Mouse (Mus musculus): ENCODE data around the gene Mb21d2. TPM values are rescaled to one million over a fixed set of nuclear protein-coding genes. Genes with fewer than 3 reads are reported as not detected.

Mb21d2 gene
- total and polyA plus RNA-seq, 3 experiments = not detected

GRCm38 (mm10) chr16:28859009-28859288, 70.5 kb downstream of the Mb21d2 start:
- DNase-seq (ENCODE audit: low read depth, low spot score) = no peak
- H3K27me3 ChIP-seq (ENCODE audit: control insufficient read depth in 1 of 2, insufficient read depth in 2 of 2, low read length in 2 of 2) = no peaks in the 10 kb centered on the region
- no peaks in the 10 kb centered on the region for H3K36me3 ChIP-seq (ENCODE audit: control insufficient read depth in 1 of 2, insufficient read depth in 2 of 2, low read length in 2 of 2)
- no peaks in the 10 kb centered on the region for H3K9me3 ChIP-seq (replicated peaks; ENCODE audit: insufficient read depth, low read length)
- no peak for TF ChIP-seq HCFC1 (IDR thresholded peaks at IDR 0.05; ENCODE audit: low read depth, low read length)
- H3K79me2 ChIP-seq (ENCODE audit: control insufficient read depth, insufficient read depth, low read length, poor library complexity) = no peaks in the 10 kb centered on the region
- H3K4me3 ChIP-seq (ENCODE audit: control insufficient read depth in 1 of 2, insufficient read depth in 1 of 2, low read depth in 2 of 2, low read length in 2 of 2) = no peak overlapping the region
- no peak overlapping the region for H3K9ac ChIP-seq (ENCODE audit: control insufficient read depth, low read depth, low read length, poor library complexity, severe bottlenecking)
- H3K27ac ChIP-seq (ENCODE audit: control insufficient read depth, low read depth, low read length) = no peak overlapping the region
- no peaks in the 10 kb centered on the region for H3K4me1 ChIP-seq (ENCODE audit: control insufficient read depth in 1 of 2, insufficient read depth in 2 of 2, low read length in 2 of 2)

DNA sequence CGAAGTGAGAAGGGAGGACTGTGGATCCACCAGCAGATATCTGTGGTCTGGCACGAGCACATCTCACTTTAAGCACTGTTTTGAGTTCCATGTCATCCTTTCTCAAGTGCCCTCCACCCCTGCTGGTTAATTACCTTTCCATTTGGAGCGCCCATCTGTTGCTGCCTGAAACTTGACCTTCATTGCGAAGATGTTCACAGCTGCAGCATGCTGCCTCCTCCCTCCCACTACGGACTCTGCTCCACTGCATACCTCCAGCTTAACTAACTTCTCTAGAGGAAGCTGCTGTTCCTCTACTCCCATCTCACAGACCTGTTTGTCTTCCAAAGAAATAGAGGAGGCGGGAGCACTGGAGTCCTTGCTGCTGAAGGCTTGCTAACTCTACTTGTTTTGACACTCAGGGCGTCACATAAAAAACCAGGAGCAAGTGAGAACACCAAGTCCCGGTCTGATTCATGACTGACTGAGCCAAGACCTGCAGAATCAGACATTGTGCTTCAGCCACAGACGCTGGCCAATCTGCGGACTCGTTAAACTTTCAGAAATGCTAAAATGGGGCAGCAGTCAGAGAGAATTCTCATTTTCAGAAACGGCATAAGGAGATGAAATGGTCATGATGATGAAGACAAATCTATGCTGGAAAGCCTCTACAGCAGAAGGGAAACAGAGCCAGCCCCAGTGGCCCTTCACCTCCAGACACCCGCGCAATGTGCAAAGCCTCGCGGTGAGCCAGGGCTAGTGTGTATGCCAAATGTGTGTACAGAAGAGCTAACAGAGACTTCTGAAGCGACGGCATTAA, 71.1 kb downstream of the Mb21d2 start:
- TF ChIP-seq CHD2 (IDR thresholded peaks at IDR 0.05; ENCODE audit: low read length) (no peak), GATA1 (IDR thresholded peaks at IDR 0.05; ENCODE audit: low read depth, low read length) (no peak), POLR2AphosphoS2 (IDR thresholded peaks at IDR 0.05; ENCODE audit: low read length) (no peak), MXI1 (IDR thresholded peaks at IDR 0.05; ENCODE audit: low read depth, low read length) (no peak), ZC3H11A (IDR thresholded peaks at IDR 0.05; ENCODE audit: low read depth, low read length) (no peak), JUND (IDR thresholded peaks at IDR 0.05; ENCODE audit: low read depth, low read length) (no peak)
- DNase-seq (ENCODE audit: low read depth, low spot score) = no peak
- no peaks in the 10 kb centered on the region for H3K79me2 ChIP-seq (ENCODE audit: control insufficient read depth, insufficient read depth, low read length, poor library complexity)
- no peak overlapping the region for H3K4me3 ChIP-seq (ENCODE audit: control insufficient read depth in 1 of 2, insufficient read depth in 1 of 2, low read depth in 2 of 2, low read length in 2 of 2)
- H3K27me3 ChIP-seq (ENCODE audit: control insufficient read depth in 1 of 2, insufficient read depth in 2 of 2, low read length in 2 of 2) = no peaks in the 10 kb centered on the region
- no peak overlapping the region for H3K27ac ChIP-seq (ENCODE audit: control insufficient read depth, low read depth, low read length)
- H3K9ac ChIP-seq (ENCODE audit: control insufficient read depth, low read depth, low read length, poor library complexity, severe bottlenecking) = no peak overlapping the region
- H3K9me3 ChIP-seq (replicated peaks; ENCODE audit: insufficient read depth, low read length) = no peaks in the 10 kb centered on the region
- no peaks in the 10 kb centered on the region for H3K36me3 ChIP-seq (ENCODE audit: control insufficient read depth in 1 of 2, insufficient read depth in 2 of 2, low read length in 2 of 2)
- H3K4me1 ChIP-seq (ENCODE audit: control insufficient read depth in 1 of 2, insufficient read depth in 2 of 2, low read length in 2 of 2) = no peaks in the 10 kb centered on the region

DNA sequence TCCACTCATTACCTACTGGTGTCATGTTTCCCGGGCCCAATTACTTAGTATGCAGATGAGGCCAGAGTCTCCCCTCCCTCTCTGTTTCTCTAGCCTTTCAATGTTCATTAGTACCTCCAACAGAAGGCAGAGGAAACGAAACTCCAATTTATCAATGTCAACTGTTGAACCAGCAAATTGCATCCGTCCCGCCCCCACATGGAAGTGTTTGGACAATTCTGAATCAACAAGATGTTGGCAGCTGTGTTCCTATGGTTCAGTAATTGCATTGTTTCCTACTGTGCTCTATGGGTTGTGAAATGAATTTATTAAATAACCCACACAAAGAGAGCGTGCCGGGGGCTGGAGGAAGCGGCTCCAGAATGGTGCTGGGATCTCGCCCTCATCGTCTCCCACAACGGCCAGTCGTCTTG, 78.1 kb downstream of the Mb21d2 start:
- no peaks in the 10 kb centered on the region for H3K36me3 ChIP-seq (ENCODE audit: control insufficient read depth in 1 of 2, insufficient read depth in 2 of 2, low read length in 2 of 2)
- no peaks in the 10 kb centered on the region for H3K9me3 ChIP-seq (replicated peaks; ENCODE audit: insufficient read depth, low read length)
- H3K4me1 ChIP-seq (ENCODE audit: control insufficient read depth in 1 of 2, insufficient read depth in 2 of 2, low read length in 2 of 2) = no peaks in the 10 kb centered on the region
- no peak for DNase-seq (ENCODE audit: low read depth, low spot score)
- TF ChIP-seq POLR2AphosphoS5 (IDR thresholded peaks at IDR 0.05; ENCODE audit: borderline replicate concordance, low read depth, low read length) = no peak
- TF ChIP-seq RCOR1 (IDR thresholded peaks at IDR 0.05; ENCODE audit: low read depth, low read length) = no peak
- TF ChIP-seq CHD1 (IDR thresholded peaks at IDR 0.05; ENCODE audit: low read depth, low read length) = no peak
- no peak for TF ChIP-seq ELF1 (IDR thresholded peaks at IDR 0.05; ENCODE audit: low read depth, low read length)
- TF ChIP-seq JUND (IDR thresholded peaks at IDR 0.05; ENCODE audit: low read depth, low read length) = no peak
- no peak for TF ChIP-seq USF2 (IDR thresholded peaks at IDR 0.05; ENCODE audit: borderline replicate concordance in 1 of 2, insufficient read depth in 1 of 2, low read depth in 1 of 2, low read length in 2 of 2)
- no peak for TF ChIP-seq MYB (IDR thresholded peaks at IDR 0.05; ENCODE audit: low read depth, low read length)
- no peak for TF ChIP-seq MAZ (IDR thresholded peaks at IDR 0.05; ENCODE audit: low read depth, low read length)
- no peak for TF ChIP-seq USF1 (IDR thresholded peaks at IDR 0.05; ENCODE audit: low read depth, low read length)
- TF ChIP-seq MYC (IDR thresholded peaks at IDR 0.05; ENCODE audit: low read depth, low read length) = no peak
- no peak for TF ChIP-seq MXI1 (IDR thresholded peaks at IDR 0.05; ENCODE audit: low read depth, low read length)
- no peak for TF ChIP-seq POLR2A (IDR thresholded peaks at IDR 0.05; ENCODE audit: control insufficient read depth in 1 of 2, insufficient read depth in 1 of 2, low read depth in 1 of 2, low read length in 2 of 2, poor library complexity in 1 of 2)
- H3K79me2 ChIP-seq (ENCODE audit: control insufficient read depth, insufficient read depth, low read length, poor library complexity) = no peaks in the 10 kb centered on the region
- H3K9ac ChIP-seq (ENCODE audit: control insufficient read depth, low read depth, low read length, poor library complexity, severe bottlenecking) = no peak overlapping the region
- no peak overlapping the region for H3K4me3 ChIP-seq (ENCODE audit: control insufficient read depth in 1 of 2, insufficient read depth in 1 of 2, low read depth in 2 of 2, low read length in 2 of 2)
- H3K27me3 ChIP-seq (ENCODE audit: control insufficient read depth in 1 of 2, insufficient read depth in 2 of 2, low read length in 2 of 2) = no peaks in the 10 kb centered on the region
- H3K27ac ChIP-seq (ENCODE audit: control insufficient read depth, low read depth, low read length) = no peak overlapping the region
